Mouse (Mus musculus): ENCODE measurements around the gene Ovol2. TPM values are rescaled to one million over a fixed set of nuclear protein-coding genes. Genes with fewer than 3 reads are reported as not detected.

Gene Ovol2
- polyA plus RNA-seq, 1 experiment = 0.44 TPM

GRCm38 (mm10) chr2:144264398-144265119, 67.4 kb downstream of the Ovol2 start:
- 24% methylated on average over 5 of the region's 5 CpGs for WGBS
- H3K27ac ChIP-seq (ENCODE audit: insufficient read depth, low read length) = peak overlapping the region; percentile 86
- peaks cover 20% of the 10 kb centered on the region for H3K36me3 ChIP-seq (ENCODE audit: control insufficient read depth, insufficient read depth, low read length)
- H3K4me1 ChIP-seq (ENCODE audit: control insufficient read depth, insufficient read depth, insufficient read length) = peaks cover 6% of the 10 kb centered on the region; the same call in 1 of the 2 replicates
- H3K27me3 ChIP-seq (ENCODE audit: control insufficient read depth, insufficient read depth, low read length) = no peaks in the 10 kb centered on the region
- H3K4me3 ChIP-seq (ENCODE audit: extremely low read depth, insufficient read depth, insufficient read length) = no peak overlapping the region; the same call in 1 of the 2 replicates
- no peak for TF ChIP-seq POLR2A (IDR thresholded peaks at IDR 0.05; ENCODE audit: low read depth, low read length)
- TF ChIP-seq CTCF (IDR thresholded peaks at IDR 0.05; ENCODE audit: extremely low read depth, insufficient read depth, insufficient read length, insufficient replicate concordance) = no peak
- DNase-seq (ENCODE audit: low read depth in 1 of 2, low spot score in 2 of 2) = no peak

- DNase-seq (ENCODE audit: low read depth in 1 of 2, low spot score in 2 of 2) = no peak
- Histone ChIP-seq H3K4me1 (ENCODE audit: control insufficient read depth, insufficient read depth, insufficient read length) (peaks cover 6% of the 10 kb centered on the region; the same call in 1 of the 2 replicates), H3K27me3 (ENCODE audit: control insufficient read depth, insufficient read depth, low read length) (no peaks in the 10 kb centered on the region), H3K36me3 (ENCODE audit: control insufficient read depth, insufficient read depth, low read length) (peaks cover 35% of the 10 kb centered on the region), H3K4me3 (ENCODE audit: extremely low read depth, insufficient read depth, insufficient read length) (no peak overlapping the region), H3K27ac (ENCODE audit: insufficient read depth, low read length) (no peak overlapping the region)
- no peak for TF ChIP-seq POLR2A (IDR thresholded peaks at IDR 0.05; ENCODE audit: low read depth, low read length)
- TF ChIP-seq CTCF (IDR thresholded peaks at IDR 0.05; ENCODE audit: extremely low read depth, insufficient read depth, insufficient read length, insufficient replicate concordance) = no peak
- 82% methylated on average over 2 of the region's 2 CpGs for WGBS
Observed at GRCm38 (mm10) chr2:144262837-144263236, 69.1 kb downstream of the Ovol2 start.

Other genes starting within 250 kb of the Ovol2 start
- 2.0 and 2.1 TPM in 2 replicates for gene Mgme1, start 61.5 kb downstream of the Ovol2 start, polyA plus RNA-seq (2012; rRNA removed)
- 80.2 and 100 TPM in 2 replicates for gene Snx5, start 61.2 kb downstream of the Ovol2 start, polyA plus RNA-seq (2012; rRNA removed)
- gene Kat14, start 36.8 kb upstream of the Ovol2 start, polyA plus RNA-seq (2012; rRNA removed) = 19.0 and 20.3 TPM in 2 replicates
- gene Pet117, start 36.9 kb upstream of the Ovol2 start, polyA plus RNA-seq (2012; rRNA removed) = not detected in 2 replicates
- gene Dzank1, start 195.3 kb upstream of the Ovol2 start, polyA plus RNA-seq (2012; rRNA removed) = 0.12 TPM in 2 replicates
- 4.0 and 4.8 TPM in 2 replicates for gene Polr3f, start 195.6 kb upstream of the Ovol2 start, polyA plus RNA-seq (2012; rRNA removed)
- 3.1 and 3.3 TPM in 2 replicates for gene Rbbp9, start 218.7 kb upstream of the Ovol2 start, polyA plus RNA-seq (2012; rRNA removed)
- gene Sec23b, start 224.1 kb upstream of the Ovol2 start, polyA plus RNA-seq (2012; rRNA removed) = 26.5 and 26.8 TPM in 2 replicates

Data from spleen, adult 2 months (tissue).